Mouse (Mus musculus): ENCODE measurements at regions not wholly inside any gene's neighbourhood (a gene's known extent, or its start where the extent isn't known, plus 50 kb on each side); places are given as distances from the start of the nearest gene placed in this dataset.
A peak's percentile ranks its signal among the peaks of the same experiment; 100 is the strongest.

GRCm38 (mm10) chr2:77358176-77358575, 77.8 kb upstream of the Sestd1 start:
- no peak for ATAC-seq (replicated peaks in 1 of 2; ENCODE audit: insufficient read depth in 1 of 2, low FRiP score in 2 of 2, low TSS enrichment in 1 of 2, low read depth in 1 of 2, poor library complexity in 2 of 2, severe bottlenecking in 2 of 2)

DNA sequence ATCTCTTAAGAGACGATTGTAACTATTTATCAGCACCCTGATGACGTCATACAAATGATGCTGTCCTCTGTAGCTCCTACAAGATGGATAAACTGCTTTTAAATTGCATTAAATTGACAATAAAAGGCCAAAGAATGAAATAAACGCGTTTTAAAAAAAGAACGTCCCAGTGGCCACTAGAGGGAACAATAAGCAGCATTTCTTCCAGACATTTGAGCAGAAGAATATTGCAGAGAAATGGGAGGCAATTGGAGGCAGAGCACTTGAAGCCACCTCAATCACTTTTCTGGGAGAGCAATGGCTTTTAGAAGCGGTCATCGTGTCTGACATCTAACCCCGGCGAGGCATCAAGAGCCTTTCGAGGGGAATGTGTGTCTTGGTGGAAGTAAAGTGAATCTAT, 76.4 kb upstream of the Sestd1 start:
- ATAC-seq (replicated peaks in 1 of 2; ENCODE audit: insufficient read depth in 1 of 2, low FRiP score in 2 of 2, low TSS enrichment in 1 of 2, low read depth in 1 of 2, poor library complexity in 2 of 2, severe bottlenecking in 2 of 2): no peak

DNA sequence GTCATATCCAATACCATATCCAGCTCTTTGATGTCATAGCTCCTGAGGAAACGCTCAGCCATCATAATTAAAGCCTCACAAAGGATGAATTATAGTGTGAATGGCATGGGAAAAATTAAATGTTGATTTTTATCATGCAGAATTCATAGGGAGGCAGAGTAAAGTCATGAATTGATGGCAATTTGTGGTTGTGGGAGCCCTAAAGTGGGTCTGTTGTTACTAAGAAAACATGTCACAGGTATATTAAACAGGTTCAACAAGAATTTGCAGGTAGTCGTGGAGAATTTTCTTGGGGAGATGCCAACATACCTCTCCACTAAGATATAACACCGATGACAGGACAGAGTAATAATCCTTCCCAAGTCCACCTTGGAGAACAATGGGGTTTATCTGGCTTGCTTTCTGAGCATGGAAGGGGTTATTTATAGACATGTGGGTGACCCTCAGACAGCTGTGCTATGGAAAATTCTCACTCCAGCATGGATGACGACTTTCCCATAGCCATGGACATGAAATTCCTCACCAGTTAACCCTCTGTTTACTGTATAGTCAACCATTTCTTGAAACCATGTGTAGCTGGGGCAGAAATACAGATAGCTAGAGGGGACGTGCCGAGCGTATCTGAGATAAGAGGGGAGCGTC, 71.7 kb upstream of the Sestd1 start:
- ATAC-seq (replicated peaks in 1 of 2; ENCODE audit: insufficient read depth in 1 of 2, low FRiP score in 2 of 2, low TSS enrichment in 1 of 2, low read depth in 1 of 2, poor library complexity in 2 of 2, severe bottlenecking in 2 of 2): no peak

DNA sequence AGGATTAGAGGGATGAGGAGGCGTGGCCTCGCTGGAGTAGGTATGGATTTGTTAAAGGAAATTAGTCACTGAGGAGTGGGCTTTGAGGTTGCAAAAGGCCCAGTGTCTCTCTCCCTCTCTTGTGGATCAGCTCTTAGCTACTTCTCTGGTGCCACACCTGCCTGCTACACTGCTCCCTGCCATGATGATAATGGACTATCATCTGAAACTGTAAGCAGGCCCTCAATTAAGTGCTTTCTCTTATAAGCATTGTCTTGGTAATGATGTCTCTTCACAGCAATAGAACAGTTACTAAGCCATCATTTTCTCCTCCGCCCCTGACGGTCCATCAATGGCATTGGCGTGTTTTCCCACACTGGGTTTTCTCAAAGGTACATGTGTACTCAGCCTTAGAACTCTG, 66.6 kb upstream of the Sestd1 start:
- no peak for ATAC-seq (replicated peaks in 1 of 2; ENCODE audit: insufficient read depth in 1 of 2, low FRiP score in 2 of 2, low TSS enrichment in 1 of 2, low read depth in 1 of 2, poor library complexity in 2 of 2, severe bottlenecking in 2 of 2)

DNA sequence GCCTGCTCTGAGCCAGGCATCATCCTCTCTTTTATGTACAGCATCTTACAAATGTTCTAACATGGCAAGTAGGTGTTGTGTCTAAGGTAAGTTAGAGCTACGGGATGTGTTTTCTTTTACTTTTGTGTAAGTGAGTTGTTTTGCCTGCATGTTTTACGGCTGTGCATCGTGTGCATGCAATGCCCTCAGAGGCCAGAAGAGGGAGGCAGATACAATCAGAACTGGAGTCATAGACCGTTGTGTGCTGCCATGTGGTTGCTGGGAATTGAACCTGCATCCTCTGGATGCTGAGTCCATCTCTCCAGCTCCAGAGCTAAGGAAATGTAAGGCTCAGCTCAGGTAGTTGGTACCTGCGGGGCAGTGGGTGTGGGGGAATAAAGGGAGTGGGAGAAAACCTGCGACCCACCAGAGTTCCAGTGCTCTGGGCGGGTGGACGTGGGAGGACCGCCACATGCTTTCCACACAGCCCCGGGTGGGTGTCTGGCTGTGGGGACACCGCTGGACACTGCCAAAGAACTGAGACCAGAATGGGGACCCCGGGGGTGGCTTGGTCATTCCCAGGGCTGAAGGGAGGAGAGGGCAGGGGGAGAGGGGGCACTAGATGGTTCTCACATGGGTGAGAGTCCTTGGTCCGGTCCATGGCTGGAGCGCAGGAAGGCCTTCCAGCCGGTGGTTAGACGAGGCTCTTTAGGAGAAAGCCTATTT, 63.5 kb upstream of the Sestd1 start:
- no peak for ATAC-seq (replicated peaks in 1 of 2; ENCODE audit: insufficient read depth in 1 of 2, low FRiP score in 2 of 2, low TSS enrichment in 1 of 2, low read depth in 1 of 2, poor library complexity in 2 of 2, severe bottlenecking in 2 of 2)

- no peak for ATAC-seq (replicated peaks in 1 of 2; ENCODE audit: insufficient read depth in 1 of 2, low FRiP score in 2 of 2, low TSS enrichment in 1 of 2, low read depth in 1 of 2, poor library complexity in 2 of 2, severe bottlenecking in 2 of 2)
Observed at GRCm38 (mm10) chr2:77342416-77342815, 62.0 kb upstream of the Sestd1 start.

GRCm38 (mm10) chr2:77341575-77342332, 61.4 kb upstream of the Sestd1 start:
- ATAC-seq (replicated peaks in 1 of 2; ENCODE audit: insufficient read depth in 1 of 2, low FRiP score in 2 of 2, low TSS enrichment in 1 of 2, low read depth in 1 of 2, poor library complexity in 2 of 2, severe bottlenecking in 2 of 2): peak; percentile 97

- no peak for ATAC-seq (replicated peaks in 1 of 2; ENCODE audit: insufficient read depth in 1 of 2, low FRiP score in 2 of 2, low TSS enrichment in 1 of 2, low read depth in 1 of 2, poor library complexity in 2 of 2, severe bottlenecking in 2 of 2)
Observed at GRCm38 (mm10) chr2:77340076-77340475, 59.7 kb upstream of the Sestd1 start.

- no peak for ATAC-seq (replicated peaks in 1 of 2; ENCODE audit: insufficient read depth in 1 of 2, low FRiP score in 2 of 2, low TSS enrichment in 1 of 2, low read depth in 1 of 2, poor library complexity in 2 of 2, severe bottlenecking in 2 of 2)
Observed at GRCm38 (mm10) chr2:77337786-77338406, 57.5 kb upstream of the Sestd1 start.

DNA sequence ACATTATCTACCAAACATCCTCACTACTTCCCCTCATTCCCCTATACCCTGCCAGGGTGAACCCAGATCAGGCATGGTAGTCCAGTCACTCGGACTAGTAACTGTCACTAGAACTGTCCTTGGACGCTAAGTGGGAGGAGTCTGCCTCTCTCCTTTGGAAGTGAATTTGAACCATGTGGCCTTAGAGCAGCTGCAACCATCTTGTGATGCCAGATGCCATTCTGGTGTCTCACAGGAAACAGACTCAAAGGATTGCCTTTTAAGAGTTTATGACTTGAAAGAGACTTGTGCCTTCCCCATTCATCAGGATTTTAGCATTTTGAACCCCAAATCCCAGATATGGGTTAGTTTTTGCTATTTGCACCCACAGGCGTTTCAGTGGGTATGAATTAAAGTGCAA, 56.9 kb upstream of the Sestd1 start:
- no peak for ATAC-seq (replicated peaks in 1 of 2; ENCODE audit: insufficient read depth in 1 of 2, low FRiP score in 2 of 2, low TSS enrichment in 1 of 2, low read depth in 1 of 2, poor library complexity in 2 of 2, severe bottlenecking in 2 of 2)

- no peak for ATAC-seq (replicated peaks in 1 of 2; ENCODE audit: insufficient read depth in 1 of 2, low FRiP score in 2 of 2, low TSS enrichment in 1 of 2, low read depth in 1 of 2, poor library complexity in 2 of 2, severe bottlenecking in 2 of 2)
Observed at GRCm38 (mm10) chr2:77336810-77337209, 56.4 kb upstream of the Sestd1 start.

GRCm38 (mm10) chr2:77334706-77335105, 54.3 kb upstream of the Sestd1 start:
- no peak for ATAC-seq (replicated peaks in 1 of 2; ENCODE audit: insufficient read depth in 1 of 2, low FRiP score in 2 of 2, low TSS enrichment in 1 of 2, low read depth in 1 of 2, poor library complexity in 2 of 2, severe bottlenecking in 2 of 2)

GRCm38 (mm10) chr2:77333394-77334079, 53.1 kb upstream of the Sestd1 start:
- no peak for ATAC-seq (replicated peaks in 1 of 2; ENCODE audit: insufficient read depth in 1 of 2, low FRiP score in 2 of 2, low TSS enrichment in 1 of 2, low read depth in 1 of 2, poor library complexity in 2 of 2, severe bottlenecking in 2 of 2)
